Mouse (Mus musculus): ENCODE results near the gene Aadat. TPM values are rescaled to one million over a fixed set of nuclear protein-coding genes. Genes with fewer than 3 reads are reported as not detected.

Gene Aadat
- polyA plus RNA-seq (2014; fragmentation: Illumina TruSeq; extraction: RNeasy Lipid Tissue Mini Kit (QIAGEN cat#74804); ENCODE audit: low replicate concordance) = 0.89 TPM

GRCm38 (mm10) chr8:60505653-60506521 is at the start of gene Aadat:
Aadat (plus strand) TSS chr8:60505932.

GRCm38 (mm10) chr8:60503098-60503497 is 2.6 kb upstream of the Aadat start, which contains the start of gene Gm10283:
Gm10283 (minus strand) TSS chr8:60503198.

Other genes starting within 250 kb of the Aadat start
- not detected for gene Gm10283, start 2.7 kb upstream of the Aadat start, polyA plus RNA-seq (2014; fragmentation: Illumina TruSeq; extraction: RNeasy Lipid Tissue Mini Kit (QIAGEN cat#74804); ENCODE audit: low replicate concordance)
- gene Mfap3l, start 126.9 kb downstream of the Aadat start, polyA plus RNA-seq (2014; fragmentation: Illumina TruSeq; extraction: RNeasy Lipid Tissue Mini Kit (QIAGEN cat#74804); ENCODE audit: low replicate concordance) = 3.0 TPM